Mouse (Mus musculus): ENCODE measurements at regions not wholly inside any gene's neighbourhood (a gene's known extent, or its start where the extent isn't known, plus 50 kb on each side); places are given as distances from the start of the nearest gene placed in this dataset.

DNA sequence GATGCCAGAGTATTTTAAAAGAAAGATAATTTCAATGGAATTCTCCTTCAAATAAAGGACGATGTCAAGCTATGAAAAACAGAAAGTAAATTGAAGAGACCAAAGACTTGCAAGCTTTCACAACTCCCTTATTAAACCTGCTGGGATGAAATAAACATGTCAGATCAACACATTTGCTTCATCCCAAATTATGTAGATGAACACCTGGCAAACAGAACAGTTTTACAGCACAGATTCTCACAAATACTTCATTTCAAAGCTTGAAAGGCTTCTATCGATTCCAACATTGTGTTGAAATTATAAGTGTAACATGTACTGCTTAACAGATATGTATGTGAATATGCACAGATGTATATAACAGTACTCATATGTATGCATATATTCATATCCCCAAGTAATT lies 749.5 kb downstream of the Hdgfl1 start:
- H3K27ac ChIP-seq, result no peak overlapping the region

DNA sequence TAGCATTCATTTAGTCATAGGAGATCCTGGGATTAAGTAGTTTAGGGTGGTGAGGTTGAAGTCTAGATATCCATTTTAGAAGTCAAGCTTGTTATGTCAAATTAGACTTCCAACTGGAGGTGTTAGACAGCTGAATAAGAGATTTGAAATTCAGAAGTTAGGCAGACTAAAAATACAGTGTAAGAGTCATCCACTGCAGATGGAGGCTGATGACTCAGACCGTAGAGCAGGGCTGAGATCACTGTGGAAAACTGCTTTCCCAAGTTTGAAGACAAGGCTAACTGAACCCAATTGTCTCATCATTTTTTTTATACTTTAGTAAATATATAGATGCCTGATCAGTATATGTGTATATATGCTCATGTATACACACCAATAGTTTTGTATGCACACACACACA lies 738.8 kb upstream of the Nrsn1 start:
- WGBS, result 73% methylated on average over 1 of the region's 1 CpGs
- Histone ChIP-seq H3K4me2 (no peak overlapping the region), H3K27me3 (no peaks in the 10 kb centered on the region), H3K36me3 (no peaks in the 10 kb centered on the region), H3K27ac (no peak overlapping the region), H3K9ac (no peak overlapping the region), H3K4me3 (no peak overlapping the region), H3K9me3 (no peaks in the 10 kb centered on the region), H3K4me1 (no peaks in the 10 kb centered on the region)
- no peak for ATAC-seq (ENCODE audit: insufficient number of reproducible peaks, low FRiP score, low TSS enrichment, low read depth)

More for the DNA sequence above, 749.5 kb downstream of the Hdgfl1 start:
- Histone ChIP-seq H3K4me1 (no peaks in the 10 kb centered on the region; the same call in 1 of the 2 replicates), H3K9me3 (no peaks in the 10 kb centered on the region), H3K36me3 (no peaks in the 10 kb centered on the region), H3K9ac (no peak overlapping the region), H3K4me3 (no peak overlapping the region), H3K4me2 (no peak overlapping the region), H3K27me3 (no peaks in the 10 kb centered on the region)
- WGBS, result 54% methylated on average over 2 of the region's 2 CpGs
- ATAC-seq (ENCODE audit: insufficient number of reproducible peaks, low FRiP score, low TSS enrichment, low read depth), result no peak

DNA sequence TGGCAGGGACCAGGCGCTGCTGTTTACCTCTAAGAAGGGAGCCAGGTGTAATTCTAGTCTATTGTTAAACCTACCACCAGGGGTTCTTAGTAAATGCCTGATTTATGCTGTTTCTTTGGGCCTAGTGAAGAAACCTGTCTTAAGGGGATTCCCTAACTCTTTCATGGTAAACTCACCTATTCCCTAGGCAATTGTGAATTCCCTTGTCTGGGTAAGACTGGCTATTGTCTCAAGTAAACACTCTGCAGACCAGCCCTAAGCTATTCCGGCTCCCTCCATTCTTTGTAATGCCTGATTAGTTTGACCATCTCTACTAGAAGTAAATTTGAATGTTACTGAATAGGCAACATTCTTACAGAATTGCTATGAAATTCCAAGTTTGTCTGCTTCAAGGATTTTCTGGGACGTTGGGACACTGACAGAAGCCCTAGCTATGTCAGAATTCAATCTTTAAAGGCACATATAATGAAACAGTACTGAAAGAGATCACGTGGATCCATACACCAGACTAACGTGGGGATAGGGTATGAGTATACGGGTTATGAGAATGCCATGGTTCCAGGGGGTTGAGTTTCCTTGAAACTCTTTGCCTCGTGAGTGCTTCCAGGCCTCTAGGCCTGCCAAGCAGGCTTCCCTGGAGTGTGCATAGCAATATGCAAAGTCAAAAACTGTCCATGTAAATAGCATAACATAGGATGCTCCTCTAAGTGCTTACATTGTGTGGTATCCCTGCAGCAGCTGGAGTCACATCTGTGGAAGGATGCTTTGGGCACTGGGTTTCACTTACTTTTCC lies 734.7 kb upstream of the Nrsn1 start:
- 79% methylated on average over 7 of the region's 7 CpGs for WGBS
- H3K9me3 ChIP-seq, result no peaks in the 10 kb centered on the region

DNA sequence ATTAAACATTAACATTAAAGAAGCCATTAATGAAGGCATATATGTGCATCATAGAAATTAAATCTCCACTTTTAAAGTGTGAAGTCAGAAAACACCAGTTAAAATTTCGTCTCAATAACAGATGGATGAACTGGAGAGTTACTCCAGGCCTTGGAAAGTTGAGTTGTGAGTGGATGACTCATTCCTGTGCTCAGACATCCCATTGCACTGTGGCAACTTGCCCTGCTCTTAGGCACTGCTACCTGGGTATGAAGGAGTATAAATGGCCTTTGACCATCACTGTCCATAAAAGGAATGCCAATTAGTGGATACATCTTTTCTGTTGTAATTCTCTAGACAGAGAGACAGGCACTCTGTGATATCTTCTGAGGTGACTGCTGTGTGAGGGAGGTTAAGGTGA lies 723.2 kb upstream of the Nrsn1 start:
- Histone ChIP-seq H3K27me3 (no peaks in the 10 kb centered on the region), H3K4me1 (no peaks in the 10 kb centered on the region), H3K27ac (no peak overlapping the region), H3K4me3 (no peak overlapping the region), H3K9ac (no peak overlapping the region), H3K9me3 (no peaks in the 10 kb centered on the region), H3K36me3 (no peaks in the 10 kb centered on the region), H3K4me2 (no peak overlapping the region)
- WGBS, result 47% methylated on average over 1 of the region's 1 CpGs
- ATAC-seq (ENCODE audit: insufficient number of reproducible peaks, low FRiP score, low TSS enrichment, low read depth), result no peak

More for the DNA sequence above, 734.7 kb upstream of the Nrsn1 start:
- Histone ChIP-seq H3K4me3 (no peak overlapping the region), H3K4me1 (no peaks in the 10 kb centered on the region), H3K9ac (no peak overlapping the region), H3K27ac (no peak overlapping the region), H3K27me3 (no peaks in the 10 kb centered on the region), H3K36me3 (no peaks in the 10 kb centered on the region), H3K4me2 (no peak overlapping the region)
- ATAC-seq (ENCODE audit: insufficient number of reproducible peaks, low FRiP score, low TSS enrichment, low read depth), result no peak

DNA sequence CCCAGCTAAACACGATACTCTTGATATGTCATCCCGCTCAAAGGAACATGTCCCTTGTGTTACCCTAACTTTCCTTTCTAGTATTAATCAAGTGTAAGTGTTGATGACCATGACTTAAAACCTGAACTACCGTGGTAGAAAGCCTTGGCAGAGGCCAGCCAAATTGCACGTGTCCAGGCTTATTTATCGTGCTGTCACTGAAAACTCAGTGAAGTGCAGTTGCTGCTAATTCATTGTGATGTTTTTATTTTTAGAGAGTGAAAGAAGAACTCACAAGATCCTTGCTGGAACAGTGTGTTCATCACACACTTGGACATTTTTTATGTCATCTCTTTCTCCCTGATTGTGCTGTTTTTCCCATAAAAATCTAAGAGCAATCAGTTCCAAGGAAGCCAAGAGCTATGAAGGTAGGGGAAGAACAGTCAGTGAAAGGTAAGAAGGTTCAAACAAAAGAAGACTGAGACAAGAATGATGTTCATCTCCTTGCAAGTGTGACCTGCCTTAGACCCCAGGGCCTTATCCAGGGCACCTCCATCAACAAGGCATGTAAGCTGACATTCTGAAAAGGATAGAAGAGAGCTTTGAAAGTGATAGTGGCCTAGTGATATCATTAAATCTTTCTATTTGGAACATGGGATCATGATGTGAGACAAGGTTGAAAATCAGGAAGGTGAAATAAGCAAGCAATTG lies 718.9 kb upstream of the Nrsn1 start:
- no peak for ATAC-seq (ENCODE audit: insufficient number of reproducible peaks, low FRiP score, low TSS enrichment, low read depth)
- Histone ChIP-seq H3K36me3 (no peaks in the 10 kb centered on the region), H3K9me3 (no peaks in the 10 kb centered on the region), H3K4me2 (no peak overlapping the region), H3K9ac (no peak overlapping the region), H3K4me3 (no peak overlapping the region), H3K27ac (no peak overlapping the region), H3K27me3 (no peaks in the 10 kb centered on the region), H3K4me1 (no peaks in the 10 kb centered on the region)
- 80% methylated on average over 5 of the region's 5 CpGs for WGBS

DNA sequence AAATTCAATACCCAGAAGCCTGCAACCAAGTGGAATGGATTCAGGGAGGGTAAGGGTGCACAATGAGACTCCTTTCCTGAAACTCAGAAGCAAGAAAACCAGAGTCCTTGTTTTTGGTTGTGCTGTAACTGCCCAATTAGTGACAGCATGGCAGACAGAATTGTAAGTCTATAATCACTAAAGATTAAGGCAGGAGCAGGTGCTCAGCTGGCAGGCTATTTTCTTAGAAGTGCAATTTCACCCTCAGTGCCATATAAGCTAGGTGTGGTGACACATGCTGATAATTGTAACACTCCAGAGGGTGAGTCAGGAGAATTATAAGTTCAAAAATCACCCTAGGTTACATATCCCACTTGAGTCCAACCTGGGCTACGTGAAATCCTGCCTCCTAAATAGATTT lies 714.2 kb upstream of the Nrsn1 start:
- no peak for ATAC-seq (ENCODE audit: insufficient number of reproducible peaks, low FRiP score, low TSS enrichment, low read depth)
- no peaks in the 10 kb centered on the region for H3K27me3 ChIP-seq
- no peak overlapping the region for H3K9ac ChIP-seq
- H3K4me1 ChIP-seq, result no peaks in the 10 kb centered on the region
- no peak overlapping the region for H3K4me2 ChIP-seq
- H3K4me3 ChIP-seq, result no peak overlapping the region
- no peak overlapping the region for H3K27ac ChIP-seq
- 83% methylated on average over 1 of the region's 1 CpGs for WGBS
- no peaks in the 10 kb centered on the region for H3K36me3 ChIP-seq
- no peaks in the 10 kb centered on the region for H3K9me3 ChIP-seq

DNA sequence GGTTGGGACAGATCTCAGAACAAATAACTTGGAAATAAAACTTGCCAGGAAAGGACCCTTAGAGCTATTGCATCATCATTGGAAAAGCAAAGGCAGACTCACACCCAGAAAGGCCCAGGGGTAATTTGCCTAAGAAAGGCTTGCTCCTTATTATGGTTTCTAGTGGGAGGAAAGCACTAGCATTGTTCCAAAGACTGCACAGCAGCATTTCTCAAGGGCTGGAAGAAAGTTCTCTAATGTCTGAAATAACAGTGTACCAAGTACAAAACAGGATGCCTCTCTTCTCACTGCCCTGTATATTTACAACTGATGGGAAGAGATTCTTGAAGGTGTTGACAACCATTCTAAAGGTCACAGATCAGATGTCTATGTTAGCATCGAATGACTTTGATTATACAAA lies 713.4 kb upstream of the Nrsn1 start:
- Histone ChIP-seq H3K27ac (no peak overlapping the region), H3K9ac (no peak overlapping the region), H3K36me3 (no peaks in the 10 kb centered on the region), H3K4me3 (no peak overlapping the region), H3K27me3 (no peaks in the 10 kb centered on the region), H3K4me2 (no peak overlapping the region), H3K4me1 (no peaks in the 10 kb centered on the region), H3K9me3 (no peaks in the 10 kb centered on the region)
- ATAC-seq (ENCODE audit: insufficient number of reproducible peaks, low FRiP score, low TSS enrichment, low read depth), result no peak
- 87% methylated on average over 1 of the region's 1 CpGs for WGBS

DNA sequence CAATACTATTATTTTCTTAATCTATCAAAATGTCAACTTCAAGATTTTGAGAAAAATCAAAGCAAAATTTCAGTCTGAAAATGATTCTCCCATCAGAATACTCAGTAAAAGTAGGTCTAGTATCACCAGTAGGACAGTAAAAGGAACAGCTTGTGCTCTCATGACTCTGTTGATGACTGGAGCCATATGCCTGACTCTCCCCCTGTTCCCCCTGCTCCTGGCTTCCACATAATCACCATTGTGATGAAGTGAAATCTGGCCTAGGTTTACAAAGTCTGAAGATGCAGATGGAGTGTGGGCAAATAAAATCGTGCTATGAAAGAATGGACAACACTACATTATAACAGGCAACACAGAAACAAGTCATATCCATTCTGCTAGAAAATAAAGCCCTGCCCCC lies 708.3 kb upstream of the Nrsn1 start:
- no peak for ATAC-seq (ENCODE audit: insufficient number of reproducible peaks, low FRiP score, low TSS enrichment, low read depth)
- no peak overlapping the region for H3K27ac ChIP-seq
- H3K36me3 ChIP-seq, result no peaks in the 10 kb centered on the region
- no peak overlapping the region for H3K4me3 ChIP-seq
- H3K27me3 ChIP-seq, result no peaks in the 10 kb centered on the region
- H3K4me2 ChIP-seq, result no peak overlapping the region
- no peaks in the 10 kb centered on the region for H3K4me1 ChIP-seq
- 64% methylated on average over 1 of the region's 1 CpGs for WGBS
- no peak overlapping the region for H3K9ac ChIP-seq
- no peaks in the 10 kb centered on the region for H3K9me3 ChIP-seq

DNA sequence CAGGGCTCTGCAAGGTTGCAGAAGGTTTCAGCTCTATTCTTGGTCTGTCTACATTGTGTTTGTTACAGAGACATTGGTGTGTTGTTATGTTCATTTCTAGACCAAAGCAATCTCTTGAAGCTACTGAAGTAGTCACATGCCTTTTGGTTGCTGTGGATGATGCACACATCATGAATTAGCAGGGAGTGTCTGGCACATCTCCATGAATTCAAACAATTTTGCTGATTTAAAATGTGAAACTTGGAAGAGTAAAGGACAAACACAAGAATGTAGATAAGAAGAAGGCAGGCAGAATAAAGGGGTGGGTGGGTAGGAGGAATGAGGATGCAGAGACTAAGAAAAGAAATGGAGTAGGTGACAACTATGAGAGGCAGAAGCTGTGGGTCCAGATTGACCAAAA lies 688.3 kb upstream of the Nrsn1 start:
- Histone ChIP-seq H3K9me3 (no peaks in the 10 kb centered on the region), H3K27me3 (no peaks in the 10 kb centered on the region), H3K4me1 (no peaks in the 10 kb centered on the region), H3K4me3 (no peak overlapping the region), H3K9ac (no peak overlapping the region), H3K36me3 (no peaks in the 10 kb centered on the region), H3K27ac (no peak overlapping the region), H3K4me2 (no peak overlapping the region)
- ATAC-seq (ENCODE audit: insufficient number of reproducible peaks, low FRiP score, low TSS enrichment, low read depth), result no peak

DNA sequence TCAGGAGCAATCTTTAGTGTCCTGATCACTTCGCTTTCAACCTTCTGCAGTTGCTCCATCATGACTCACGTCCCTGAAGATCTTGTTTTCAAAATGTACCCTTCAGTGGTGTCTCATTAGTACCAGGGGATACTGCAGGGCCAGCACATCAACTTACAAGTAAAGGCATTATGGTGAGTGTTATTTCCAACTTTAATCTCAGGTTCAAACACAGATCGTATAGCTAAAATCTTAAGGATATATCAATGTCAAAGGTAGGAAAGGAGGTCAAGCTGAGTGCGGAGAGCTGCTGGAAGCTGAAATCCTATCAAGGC lies 687.8 kb upstream of the Nrsn1 start:
- Histone ChIP-seq H3K4me1 (no peaks in the 10 kb centered on the region), H3K36me3 (no peaks in the 10 kb centered on the region), H3K27ac (no peak overlapping the region), H3K9ac (no peak overlapping the region), H3K4me2 (no peak overlapping the region), H3K9me3 (no peaks in the 10 kb centered on the region), H3K4me3 (no peak overlapping the region), H3K27me3 (no peaks in the 10 kb centered on the region)
- 78% methylated on average over 4 of the region's 4 CpGs for WGBS
- ATAC-seq (ENCODE audit: insufficient number of reproducible peaks, low FRiP score, low TSS enrichment, low read depth), result no peak

DNA sequence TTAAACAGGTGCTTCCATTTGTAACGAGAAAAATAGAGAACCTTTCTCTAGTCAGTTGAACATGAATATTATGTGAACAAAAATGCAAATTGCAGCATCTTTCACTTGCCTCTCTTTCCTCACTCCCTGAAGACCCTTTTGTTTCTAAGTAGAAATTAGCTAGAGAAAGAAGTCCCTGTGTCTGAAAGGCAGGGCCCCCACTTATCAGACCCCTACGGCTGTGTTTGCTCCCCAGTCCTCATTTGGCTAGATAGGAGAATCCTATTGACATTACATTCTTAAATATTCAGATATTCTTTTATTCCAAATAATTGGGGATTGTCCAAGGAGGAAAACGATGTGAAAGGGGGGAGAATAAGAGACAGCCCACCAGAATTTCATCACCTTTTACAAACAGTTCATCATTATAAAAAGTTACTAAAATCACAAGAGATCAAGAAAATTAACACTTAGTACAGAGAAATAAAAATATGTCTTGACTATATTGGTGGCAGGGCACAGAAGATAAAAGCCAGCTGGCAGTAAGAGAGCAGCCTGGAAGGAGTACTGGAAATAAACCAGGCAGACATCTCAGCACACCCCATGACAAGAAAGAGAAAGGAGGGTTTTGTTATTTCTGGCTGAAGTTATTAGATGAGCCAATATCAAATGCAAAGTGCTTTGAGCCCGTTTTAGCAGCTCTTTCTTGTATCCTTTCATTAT lies 687.3 kb upstream of the Nrsn1 start:
- WGBS, result 65% methylated on average over 4 of the region's 4 CpGs
- no peaks in the 10 kb centered on the region for H3K36me3 ChIP-seq
- H3K4me1 ChIP-seq, result no peaks in the 10 kb centered on the region
- H3K4me3 ChIP-seq, result no peak overlapping the region
- H3K9ac ChIP-seq, result no peak overlapping the region
- no peaks in the 10 kb centered on the region for H3K27me3 ChIP-seq
- H3K4me2 ChIP-seq, result no peak overlapping the region
- no peak overlapping the region for H3K27ac ChIP-seq
- no peaks in the 10 kb centered on the region for H3K9me3 ChIP-seq
- ATAC-seq (ENCODE audit: insufficient number of reproducible peaks, low FRiP score, low TSS enrichment, low read depth), result no peak

DNA sequence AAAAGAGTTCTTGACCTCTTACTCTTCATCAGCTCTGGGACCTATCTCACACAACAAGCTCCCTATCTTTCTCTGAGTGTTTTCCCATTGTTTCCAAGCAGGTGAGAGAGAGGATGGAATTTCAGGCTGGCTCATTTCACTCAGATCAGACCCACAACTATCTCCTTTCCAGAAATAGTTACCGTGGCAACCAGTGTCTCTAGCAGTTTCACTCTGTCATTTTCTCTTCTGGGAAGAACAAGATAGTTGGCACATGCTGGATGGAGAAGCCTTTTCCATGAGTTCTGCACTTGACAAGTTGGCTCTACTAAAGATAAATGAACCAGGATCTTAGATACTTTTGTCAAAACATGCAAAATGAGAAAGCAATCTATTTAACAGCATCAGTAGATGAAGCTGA lies 667.3 kb upstream of the Nrsn1 start:
- H3K27me3 ChIP-seq, result no peaks in the 10 kb centered on the region
- WGBS, result 78% methylated on average over 1 of the region's 1 CpGs
- H3K9me3 ChIP-seq, result no peaks in the 10 kb centered on the region
- no peak overlapping the region for H3K9ac ChIP-seq
- no peaks in the 10 kb centered on the region for H3K36me3 ChIP-seq
- H3K4me1 ChIP-seq, result peaks cover 11% of the 10 kb centered on the region
- H3K27ac ChIP-seq, result no peak overlapping the region
- H3K4me3 ChIP-seq, result no peak overlapping the region
- H3K4me2 ChIP-seq, result no peak overlapping the region
- ATAC-seq (ENCODE audit: insufficient number of reproducible peaks, low FRiP score, low TSS enrichment, low read depth), result no peak

Data from limb, embryonic 15.5 days (tissue).